Mouse (Mus musculus) E14TG2a.4 (cell line): Measurements from ENCODE around the gene Hmcn2.

ENCODE experiments used
- CTCF ChIP-seq: conservative IDR thresholded peaks from 2 replicates; pipeline ENCODE4 v1.5.1; 2014; ENCODE audit warnings: low read length
- NANOG ChIP-seq: IDR thresholded peaks from 2 replicates; pipeline ENCODE4 v1.6.1; 2014; ENCODE audit warnings: borderline replicate concordance, low read length, mixed read lengths
- POU5F1 ChIP-seq: IDR thresholded peaks from 2 replicates; pipeline ENCODE4 v1.6.1; 2014; ENCODE audit warnings: low read length, borderline replicate concordance

DNA sequence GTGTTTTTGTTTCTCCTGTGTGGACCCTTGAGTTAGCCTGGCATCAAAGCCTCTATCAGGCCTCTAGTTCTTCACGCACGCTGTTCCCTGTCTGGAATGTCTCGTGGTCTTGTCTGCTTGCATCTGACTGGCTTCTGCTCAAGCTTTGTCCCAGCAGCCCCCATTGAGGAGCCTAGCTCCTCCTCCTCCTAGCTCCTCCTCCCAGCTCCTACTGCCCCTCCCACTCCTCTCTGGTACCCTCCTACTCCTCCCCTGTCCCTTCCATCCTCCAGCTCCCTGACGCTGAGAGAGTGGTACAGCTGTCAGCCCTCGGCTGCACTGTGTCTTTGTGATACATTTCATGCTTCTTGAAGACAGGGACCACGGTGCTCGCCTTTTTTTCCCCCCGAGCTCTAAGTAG is 104.4 kb downstream of the Hmcn2 start:
- TF ChIP-seq CTCF (no peak), POU5F1 (no peak), NANOG (no peak)
